Mouse (Mus musculus): ENCODE results near the gene Prickle4. TPM values are rescaled to one million over a fixed set of nuclear protein-coding genes. Genes with fewer than 3 reads are reported as not detected.

Gene Prickle4
- polyA plus RNA-seq, 1 experiment from 2014 or later = 0.97 TPM

GRCm38 (mm10) chr17:47702548-47703345 lies 8.2 kb upstream of the Prickle4 start:
- Histone ChIP-seq H3K36me3 (0 out of 2 replicates have a peak, but pooled peaks cover 5% of the 10 kb centered on the region), H3K27me3 (no peaks in the 10 kb centered on the region), H3K4me2 (replicated peaks) (no peak overlapping the region), H3K4me1 (no peaks in the 10 kb centered on the region), H3K9ac (replicated peaks) (no peak overlapping the region), H3K27ac (replicated peaks) (no peak overlapping the region), H3K9me3 (no peaks in the 10 kb centered on the region), H3K4me3 (no peak overlapping the region)
- 58% methylated on average over 28 of the region's 28 CpGs for WGBS
- ATAC-seq (replicated peaks) = no peak

DNA sequence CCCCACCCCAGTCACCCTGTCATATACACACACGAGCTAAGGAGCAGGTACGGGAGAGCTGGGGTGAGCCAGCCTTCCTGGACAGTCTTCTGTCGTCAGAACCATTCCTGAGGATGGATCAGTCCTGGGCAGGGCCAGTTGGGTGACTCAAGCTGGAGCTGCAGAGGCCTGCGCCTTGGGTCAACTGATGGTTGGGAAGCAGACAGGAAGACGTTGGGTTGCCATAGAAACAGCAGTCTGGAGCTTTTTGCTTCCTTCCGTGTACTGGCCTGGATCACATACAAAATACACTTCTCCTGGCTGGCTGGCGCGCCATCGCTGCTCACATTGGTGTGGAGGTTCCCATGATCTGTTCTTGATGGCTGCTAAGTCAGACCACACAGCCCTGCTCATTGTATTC lies 7.3 kb upstream of the Prickle4 start:
- 73% methylated on average over 9 of the region's 9 CpGs for WGBS
- Histone ChIP-seq H3K9ac (replicated peaks) (no peak overlapping the region), H3K4me2 (replicated peaks) (no peak overlapping the region), H3K4me1 (no peaks in the 10 kb centered on the region), H3K36me3 (0 out of 2 replicates have a peak, but pooled peaks cover 5% of the 10 kb centered on the region), H3K9me3 (no peaks in the 10 kb centered on the region), H3K27me3 (no peaks in the 10 kb centered on the region), H3K4me3 (no peak overlapping the region), H3K27ac (replicated peaks) (no peak overlapping the region)
- ATAC-seq (replicated peaks) = 0 out of 2 replicates have a peak, but pooled peaks have one; percentile 16

- no peaks in the 10 kb centered on the region for H3K27me3 ChIP-seq
- no peak for ATAC-seq (replicated peaks)
- peaks cover 12% of the 10 kb centered on the region for H3K4me1 ChIP-seq
- H3K9ac ChIP-seq (replicated peaks) = no peak overlapping the region
- H3K4me3 ChIP-seq = no peak overlapping the region
- no peak overlapping the region for H3K27ac ChIP-seq (replicated peaks)
- H3K9me3 ChIP-seq = no peaks in the 10 kb centered on the region
- H3K36me3 ChIP-seq = 0 out of 2 replicates have a peak, but pooled peaks cover 5% of the 10 kb centered on the region
- H3K4me2 ChIP-seq (replicated peaks) = no peak overlapping the region
- WGBS = 80% methylated on average over 2 of the region's 2 CpGs
Observed at GRCm38 (mm10) chr17:47699055-47699454, 4.5 kb upstream of the Prickle4 start.

DNA sequence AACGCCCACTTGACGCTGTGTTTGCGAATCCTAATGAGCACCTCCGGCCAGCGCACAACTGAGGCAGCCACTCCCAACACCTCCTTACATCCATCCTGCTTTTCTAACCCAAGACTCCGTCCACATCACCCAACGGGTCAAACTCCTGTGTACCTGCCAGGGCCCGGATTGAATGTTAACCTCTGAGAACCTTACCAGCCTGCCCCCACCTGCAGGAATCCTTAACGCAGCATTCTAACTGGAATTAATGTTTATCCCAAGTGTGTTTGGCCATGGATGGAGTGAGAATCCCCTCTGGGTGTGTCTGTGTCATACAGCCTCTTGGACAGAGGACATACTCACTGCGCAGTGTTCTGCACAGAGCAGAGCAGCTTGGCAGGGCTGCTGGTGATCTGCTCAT lies 3.6 kb upstream of the Prickle4 start:
- Histone ChIP-seq H3K27me3 (no peaks in the 10 kb centered on the region), H3K36me3 (0 out of 2 replicates have a peak, but pooled peaks cover 5% of the 10 kb centered on the region), H3K4me1 (peaks cover 14% of the 10 kb centered on the region), H3K27ac (replicated peaks) (no peak overlapping the region), H3K4me3 (no peak overlapping the region), H3K4me2 (replicated peaks) (no peak overlapping the region), H3K9ac (replicated peaks) (no peak overlapping the region), H3K9me3 (no peaks in the 10 kb centered on the region)
- no peak for ATAC-seq (replicated peaks)
- 90% methylated on average over 10 of the region's 10 CpGs for WGBS

DNA sequence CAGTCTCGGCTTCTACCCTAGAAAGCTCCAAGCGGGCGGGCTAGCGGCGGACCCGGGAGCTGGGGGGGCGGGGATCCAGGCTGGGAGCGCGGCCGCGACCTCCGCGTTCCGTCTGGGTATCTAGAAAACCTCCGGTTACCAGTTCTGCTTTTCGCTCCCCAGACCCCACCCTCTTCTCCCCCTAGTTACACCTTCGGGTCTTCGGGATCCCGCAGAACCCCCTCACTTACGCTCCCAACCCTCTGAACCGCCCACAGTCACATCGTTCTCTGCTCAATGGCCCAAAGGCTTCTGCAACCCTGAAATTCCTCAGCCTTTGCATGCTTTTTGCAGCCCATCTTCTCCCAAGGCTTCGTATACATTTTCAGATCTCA lies 788 bp upstream of the Prickle4 start:
- Histone ChIP-seq H3K27ac (replicated peaks) (peak overlapping the region; percentile 32), H3K27me3 (no peaks in the 10 kb centered on the region), H3K9ac (replicated peaks) (peak overlapping the region; percentile 66), H3K4me2 (replicated peaks) (peak overlapping the region; percentile 82), H3K9me3 (no peaks in the 10 kb centered on the region), H3K4me1 (peaks cover 14% of the 10 kb centered on the region), H3K36me3 (0 out of 2 replicates have a peak, but pooled peaks cover 3% of the 10 kb centered on the region), H3K4me3 (peak overlapping the region; percentile 60)
- no peak for ATAC-seq (replicated peaks)
- WGBS = under 1% methylated on average over 23 of the region's 23 CpGs

DNA sequence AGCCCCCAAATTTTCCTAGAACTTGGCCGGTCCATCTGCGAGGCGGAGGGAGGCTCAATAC lies 264 bp downstream of the Prickle4 start, which contains the start of gene Gm21981:
TSS of gene Gm21981 (minus strand) at position 14 of the 61 bp plus-strand sequence.
- Histone ChIP-seq H3K36me3 (no peaks in the 10 kb centered on the region), H3K4me3 (peak within 1 kb of the TSS; percentile 60), H3K9ac (replicated peaks) (peak within 1 kb of the TSS; percentile 66), H3K27ac (replicated peaks) (peak within 1 kb of the TSS; percentile 32), H3K4me1 (peaks cover 21% of the 10 kb centered on the region), H3K9me3 (no peaks in the 10 kb centered on the region), H3K27me3 (no peaks in the 10 kb centered on the region), H3K4me2 (replicated peaks) (peak within 1 kb of the TSS; percentile 82)
- 0% methylated on average over 3 of the region's 3 CpGs for WGBS
- no peak for ATAC-seq (replicated peaks)

DNA sequence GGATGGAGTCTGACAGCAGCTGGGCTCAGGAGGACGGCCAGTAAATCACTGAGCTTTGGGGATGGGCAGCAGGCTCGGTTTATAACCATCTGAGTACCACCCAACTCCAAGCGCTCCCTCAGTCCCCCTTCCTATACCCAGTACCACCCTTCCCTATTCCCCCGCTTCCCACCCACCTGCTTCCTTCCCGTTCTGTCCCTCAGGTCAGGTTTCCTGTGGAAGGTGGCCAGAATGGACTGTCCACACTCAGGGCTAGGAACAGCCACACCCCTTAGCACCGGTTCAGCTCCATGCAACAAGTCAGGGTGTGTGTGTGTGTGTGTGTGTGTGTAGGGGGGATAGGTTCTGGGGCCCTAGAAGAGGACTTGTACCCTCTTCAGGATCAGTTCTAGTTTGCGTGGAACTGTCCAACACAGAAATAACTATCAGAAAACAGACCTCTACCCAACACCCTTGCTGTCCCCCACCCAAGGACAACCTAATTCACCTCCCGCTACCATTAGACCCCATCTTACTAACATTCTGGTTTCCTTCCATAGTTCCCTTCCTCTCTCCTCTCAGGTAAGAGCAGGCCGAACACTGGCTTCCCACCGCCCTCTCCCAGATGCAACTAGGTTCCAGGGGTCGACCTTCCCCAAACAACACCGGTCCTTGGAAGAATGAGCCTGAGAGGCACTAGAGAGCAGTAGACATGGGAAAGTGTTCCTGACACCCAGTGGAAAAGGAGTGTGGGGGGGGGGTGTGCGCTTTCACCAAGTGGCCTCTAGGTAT lies 680 bp downstream of the Prickle4 start:
- H3K9me3 ChIP-seq = no peaks in the 10 kb centered on the region
- 43% methylated on average over 13 of the region's 13 CpGs for WGBS
- peak overlapping the region; percentile 82 for H3K4me2 ChIP-seq (replicated peaks)
- peak overlapping the region; percentile 66 for H3K9ac ChIP-seq (replicated peaks)
- H3K4me1 ChIP-seq = peaks cover 24% of the 10 kb centered on the region
- H3K27ac ChIP-seq (replicated peaks) = peak overlapping the region; percentile 32
- H3K36me3 ChIP-seq = no peaks in the 10 kb centered on the region
- peak; percentile 4; the same call in 1 of the 2 replicates for ATAC-seq (replicated peaks)
- peak overlapping the region; percentile 60 for H3K4me3 ChIP-seq
- H3K27me3 ChIP-seq = no peaks in the 10 kb centered on the region

- WGBS = 95% methylated on average over 3 of the region's 3 CpGs
- no peak overlapping the region for H3K9ac ChIP-seq (replicated peaks)
- no peaks in the 10 kb centered on the region for H3K9me3 ChIP-seq
- no peaks in the 10 kb centered on the region for H3K36me3 ChIP-seq
- no peak overlapping the region for H3K4me2 ChIP-seq (replicated peaks)
- no peak for ATAC-seq (replicated peaks)
- no peak overlapping the region for H3K27ac ChIP-seq (replicated peaks)
- no peak overlapping the region for H3K4me3 ChIP-seq
- H3K27me3 ChIP-seq = no peaks in the 10 kb centered on the region
- peaks cover 33% of the 10 kb centered on the region for H3K4me1 ChIP-seq
Observed at GRCm38 (mm10) chr17:47691650-47692049, 2.9 kb downstream of the Prickle4 start.

- H3K36me3 ChIP-seq = peaks cover 3% of the 10 kb centered on the region; the same call in 1 of the 2 replicates
- WGBS = 77% methylated on average over 8 of the region's 8 CpGs
Observed at GRCm38 (mm10) chr17:47689894-47690293, 4.6 kb downstream of the Prickle4 start.

DNA sequence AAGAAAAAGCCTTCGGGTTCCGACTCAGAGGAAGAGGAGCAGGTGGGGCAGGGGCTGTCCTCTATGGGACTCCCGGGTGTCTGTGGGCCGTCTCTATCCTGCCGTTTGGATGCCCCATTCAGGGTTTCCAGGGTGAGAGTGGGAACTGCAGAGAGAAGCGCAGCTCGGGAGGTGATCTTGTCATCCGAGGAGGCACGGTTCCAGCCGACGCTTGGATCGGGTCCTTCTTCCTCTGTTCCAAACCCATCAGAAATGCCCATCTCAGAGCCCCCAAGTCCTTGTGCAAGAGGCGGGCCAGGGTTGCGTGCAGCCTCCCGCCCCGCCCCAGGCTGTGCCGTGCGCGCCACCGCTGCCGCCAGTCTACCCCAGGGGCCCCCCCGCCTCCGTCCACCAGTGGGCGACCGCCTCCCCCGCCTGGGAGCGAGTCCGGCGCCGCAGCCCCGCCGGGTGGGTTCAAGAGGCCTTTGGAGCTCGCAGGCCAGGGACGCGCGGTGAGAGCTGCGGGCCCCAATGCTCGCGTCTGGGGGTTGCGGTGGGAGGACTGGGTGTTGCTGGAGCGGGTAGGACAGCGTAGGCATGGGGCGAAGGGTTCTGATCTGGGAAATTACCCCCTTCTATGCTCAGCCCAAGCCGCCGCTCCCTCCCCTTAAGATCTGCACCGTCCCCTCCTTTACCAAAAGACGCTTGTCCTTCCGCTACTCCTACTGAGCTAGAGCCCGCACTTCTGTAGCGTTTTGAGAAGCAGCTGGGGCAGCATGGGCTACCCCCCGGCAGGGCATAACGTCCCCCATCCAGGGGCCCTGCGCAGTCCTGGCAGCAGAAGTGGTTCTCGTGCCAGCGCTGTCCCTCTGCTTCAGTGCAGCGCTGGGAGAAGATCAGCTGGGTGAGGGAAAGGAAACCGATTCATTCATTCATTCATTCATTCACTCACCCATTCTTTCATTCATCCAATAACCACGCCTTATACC lies 5.6 kb downstream of the Prickle4 start, which contains the start of gene Frs3:
TSS of gene Frs3 (plus strand) at position 423 of the 968 bp plus-strand sequence.
- H3K36me3 ChIP-seq = peaks cover 13% of the 10 kb centered on the region
- peak within 1 kb of the TSS; percentile 92 for H3K4me2 ChIP-seq (replicated peaks)
- WGBS = under 1% methylated on average over 58 of the region's 58 CpGs
- H3K27me3 ChIP-seq = no peaks in the 10 kb centered on the region
- peak within 1 kb of the TSS; percentile 88 for H3K9ac ChIP-seq (replicated peaks)
- peak; percentile 75 for ATAC-seq (replicated peaks)
- peaks cover 20% of the 10 kb centered on the region for H3K4me1 ChIP-seq
- H3K4me3 ChIP-seq = peak within 1 kb of the TSS; percentile 78
- peak within 1 kb of the TSS; percentile 86 for H3K27ac ChIP-seq (replicated peaks)
- no peaks in the 10 kb centered on the region for H3K9me3 ChIP-seq

More at GRCm38 (mm10) chr17:47689894-47690293, 4.6 kb downstream of the Prickle4 start:
- ATAC-seq (replicated peaks) = no peak
- no peak overlapping the region for H3K27ac ChIP-seq (replicated peaks)
- H3K4me2 ChIP-seq (replicated peaks) = peak overlapping the region; percentile 92; the same call in 1 of the 2 replicates
- H3K4me3 ChIP-seq = peak overlapping the region; percentile 78; the same call in 1 of the 2 replicates
- peaks cover 26% of the 10 kb centered on the region for H3K4me1 ChIP-seq
- no peak overlapping the region for H3K9ac ChIP-seq (replicated peaks)
- no peaks in the 10 kb centered on the region for H3K27me3 ChIP-seq
- no peaks in the 10 kb centered on the region for H3K9me3 ChIP-seq

DNA sequence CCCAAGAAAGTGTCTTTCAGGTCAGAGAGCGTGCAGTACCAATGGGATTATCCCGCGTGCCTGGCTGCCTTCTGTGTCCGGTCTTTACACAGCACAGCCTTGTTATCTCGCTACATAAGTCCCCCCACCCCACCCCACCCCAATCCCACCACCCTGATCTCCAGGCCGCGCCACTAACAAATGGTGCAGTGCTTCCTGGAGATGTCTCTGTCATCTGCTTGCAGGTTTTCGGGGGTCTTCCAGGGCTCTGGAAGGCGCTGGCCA lies 6.3 kb downstream of the Prickle4 start, which contains the start of gene Tomm6:
TSS of gene Tomm6 (minus strand) at position 43 of the 264 bp plus-strand sequence.
- ATAC-seq (replicated peaks) = no peak
- no peaks in the 10 kb centered on the region for H3K9me3 ChIP-seq
- peak within 1 kb of the TSS; percentile 92 for H3K4me2 ChIP-seq (replicated peaks)
- H3K9ac ChIP-seq (replicated peaks) = peak within 1 kb of the TSS; percentile 88
- H3K4me3 ChIP-seq = peak within 1 kb of the TSS; percentile 78
- peaks cover 20% of the 10 kb centered on the region for H3K4me1 ChIP-seq
- peak within 1 kb of the TSS; percentile 86 for H3K27ac ChIP-seq (replicated peaks)
- H3K36me3 ChIP-seq = peaks cover 18% of the 10 kb centered on the region
- WGBS = 0% methylated on average over 9 of the region's 9 CpGs
- H3K27me3 ChIP-seq = no peaks in the 10 kb centered on the region
